Mouse (Mus musculus) heart, adult 2 months (tissue): ENCODE results near the gene Stx8. TPM values are rescaled to one million over a fixed set of nuclear protein-coding genes. Genes with fewer than 3 reads are reported as not detected.

Source experiments
- DNase-seq, 2 experiments: peaks; one replicate each; pipeline ENCODE4 v3.0.0; 2021
- H3K27ac ChIP-seq: fragments of 200-600 bp; 2 replicates; pipeline ENCODE4 v1.8.1; 2022
- H3K27me3 ChIP-seq: fragments of 200-500 bp; 2 replicates; pipeline ENCODE4 v1.6.1; 2012; ENCODE audit warnings: mild to moderate bottlenecking, low read length, inconsistent platforms, mixed read lengths; ENCODE audit not compliant: control insufficient read depth, insufficient read depth
- H3K36me3 ChIP-seq: fragments of 200-500 bp; 2 replicates; pipeline ENCODE4 v1.6.1; 2012; ENCODE audit warnings: low read length, inconsistent platforms; ENCODE audit not compliant: control insufficient read depth, insufficient read depth
- H3K4me1 ChIP-seq: fragments of 200-500 bp; 2 replicates; pipeline ENCODE4 v1.6.1; 2011; ENCODE audit warnings: low read length; ENCODE audit not compliant: control insufficient read depth, insufficient read depth
- H3K4me3 ChIP-seq: fragments of 200-600 bp; 2 replicates; pipeline ENCODE4 v1.8.1; 2022
- H3K79me2 ChIP-seq: fragments of 200-500 bp; replicated peaks from 2 replicates; pipeline ENCODE4 v1.6.1; 2012; ENCODE audit warnings: mild to moderate bottlenecking, inconsistent platforms, low read length, moderate library complexity, mixed read lengths; ENCODE audit not compliant: control insufficient read depth, insufficient read depth
- H3K9ac ChIP-seq: fragments of 200-500 bp; 2 replicates; pipeline ENCODE4 v1.6.1; 2012; ENCODE audit warnings: low read depth, mild to moderate bottlenecking, control low read depth, inconsistent platforms, low read length, mixed read lengths
- CTCF ChIP-seq: fragments of 200-600 bp; IDR thresholded peaks from 2 replicates; pipeline ENCODE4 v1.8.1; 2022; ENCODE audit warnings: antibody characterized with exemption, mild to moderate bottlenecking, moderate library complexity
- EP300 ChIP-seq: fragments of 200-500 bp; IDR thresholded peaks from 2 replicates; pipeline ENCODE4 v1.6.1; 2011; ENCODE audit warnings: low read depth, low read length, control low read depth; ENCODE audit not compliant: insufficient read depth
- POLR2A ChIP-seq: fragments of 200-500 bp; IDR thresholded peaks from 2 replicates; pipeline ENCODE4 v1.6.1; 2011; ENCODE audit warnings: mild to moderate bottlenecking, low read depth, low read length, control low read depth; ENCODE audit not compliant: insufficient read depth
- WGBS: fragments of 180-500 bp; shearing (Covaris S2); methylation state at CpG from one replicate; pipeline ENCODE4 v1.1.7; 2018; 5-methylcytosine and 5-hydroxymethylcytosine counted together
- intact Hi-C: fragments of 180-260 bp; cut with DNase I; formaldehyde crosslinking; loops from one replicate; pipeline ENCODE4 v1.15.1; 2025
- polyA plus RNA-seq: library from polyadenylated mRNA; depleted of rRNA; stranded (reverse); fragments of >200 nt; gene quantifications from 2 replicates; pipeline ENCODE4 v1.2.3, GENCODE M21; 2012
- total RNA-seq, 2 experiments: library from RNA; stranded (reverse); gene quantifications; 2 replicates each; pipeline ENCODE4 v1.2.3; 2021

The Stx8 gene
- total and polyA plus RNA-seq, 3 experiments, result 6.7 to 29.1 (median 22.6) TPM

DNA sequence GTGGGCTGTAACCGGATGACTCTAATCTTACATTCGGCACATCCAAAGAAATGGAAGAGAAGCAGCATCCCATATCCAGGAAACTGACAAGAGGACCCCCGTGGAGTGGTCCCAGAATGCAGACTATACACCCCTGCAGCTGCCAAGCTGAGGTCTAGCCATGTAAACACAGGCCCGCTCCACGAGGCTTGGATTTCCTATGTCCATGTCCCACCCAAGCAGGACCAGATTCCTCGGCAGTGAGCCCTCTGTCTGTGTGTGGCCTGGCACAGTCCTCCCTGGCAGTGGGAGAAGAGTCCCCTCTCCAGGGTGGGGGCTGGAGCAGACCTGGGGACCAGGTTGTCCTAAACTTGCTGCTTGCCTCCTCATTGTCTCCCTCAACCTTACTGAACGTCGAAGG, 221.2 kb downstream of the Stx8 start:
- no peak for DNase-seq
- H3K4me1 ChIP-seq, result peaks cover 8% of the 10 kb centered on the region
- WGBS, result 83% methylated on average over 8 of the region's 8 CpGs

DNA sequence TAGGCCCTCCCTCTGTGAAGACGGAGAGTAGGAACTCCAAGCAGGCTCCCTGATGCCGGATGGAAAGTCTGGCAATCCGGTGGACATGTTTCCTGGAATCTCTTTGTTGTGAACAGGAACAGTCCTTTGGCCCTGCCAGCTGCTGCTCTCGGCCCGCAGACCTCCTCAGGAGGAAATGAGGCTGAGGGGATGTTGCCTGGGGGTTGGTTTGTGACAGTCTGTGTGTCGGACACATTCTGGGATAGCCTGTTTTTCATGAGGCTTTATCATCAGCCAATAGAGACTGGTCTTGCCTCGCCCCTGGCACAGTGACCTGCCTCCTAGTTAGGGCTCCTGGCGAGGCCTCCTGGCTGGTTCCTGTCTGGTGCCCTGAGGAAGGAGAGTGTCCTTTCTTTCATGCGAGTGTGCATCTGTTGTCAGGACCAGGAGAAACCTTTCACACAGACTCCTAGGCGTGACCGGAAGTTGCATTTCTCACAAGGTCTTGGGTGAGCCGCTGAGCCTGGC, 222.8 kb downstream of the Stx8 start:
- DNase-seq, result peak in 1 of 2 experiments; percentile 50
- Histone ChIP-seq H3K4me1 (peaks cover 9% of the 10 kb centered on the region), H3K36me3 (no peaks in the 10 kb centered on the region), H3K4me3 (no peak overlapping the region), H3K27me3 (no peaks in the 10 kb centered on the region), H3K79me2 (no peaks in the 10 kb centered on the region), H3K9ac (no peak overlapping the region), H3K27ac (peak overlapping the region; percentile 65)
- intact Hi-C loops, result no loop called here
- no peak for TF ChIP-seq EP300
- no peak for TF ChIP-seq POLR2A
- no peak for TF ChIP-seq CTCF
- WGBS, result 44% methylated on average over 12 of the region's 12 CpGs

More for the DNA sequence above, 221.2 kb downstream of the Stx8 start:
- no peaks in the 10 kb centered on the region for H3K27me3 ChIP-seq
- intact Hi-C loops, result no loop called here
- no peak overlapping the region for H3K9ac ChIP-seq
- no peaks in the 10 kb centered on the region for H3K79me2 ChIP-seq
- no peak overlapping the region for H3K27ac ChIP-seq
- TF ChIP-seq EP300 (no peak), POLR2A (no peak), CTCF (no peak)
- H3K36me3 ChIP-seq, result no peaks in the 10 kb centered on the region
- no peak overlapping the region for H3K4me3 ChIP-seq

DNA sequence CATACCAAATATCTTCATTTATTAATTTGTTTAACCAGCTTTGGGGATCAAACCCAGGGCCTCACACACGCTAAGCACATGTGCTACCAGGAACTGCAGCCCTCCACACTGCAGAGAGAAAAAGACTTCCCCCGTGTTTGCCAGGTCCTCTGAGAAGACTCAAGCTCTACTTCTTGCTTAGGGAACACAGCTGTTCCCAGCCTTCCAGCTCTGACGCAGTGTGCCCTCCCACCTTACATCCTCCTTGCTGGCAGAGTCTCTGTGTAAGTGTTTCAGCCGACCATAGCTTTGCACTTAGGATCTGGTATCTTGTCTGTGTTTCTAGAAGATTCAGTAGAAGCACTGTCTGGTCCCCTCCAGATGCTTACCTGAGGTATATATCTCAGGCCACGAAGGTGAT, 224.9 kb downstream of the Stx8 start:
- 78% methylated on average over 5 of the region's 5 CpGs for WGBS
- intact Hi-C loops, result no loop called here
- DNase-seq, result no peak

DNA sequence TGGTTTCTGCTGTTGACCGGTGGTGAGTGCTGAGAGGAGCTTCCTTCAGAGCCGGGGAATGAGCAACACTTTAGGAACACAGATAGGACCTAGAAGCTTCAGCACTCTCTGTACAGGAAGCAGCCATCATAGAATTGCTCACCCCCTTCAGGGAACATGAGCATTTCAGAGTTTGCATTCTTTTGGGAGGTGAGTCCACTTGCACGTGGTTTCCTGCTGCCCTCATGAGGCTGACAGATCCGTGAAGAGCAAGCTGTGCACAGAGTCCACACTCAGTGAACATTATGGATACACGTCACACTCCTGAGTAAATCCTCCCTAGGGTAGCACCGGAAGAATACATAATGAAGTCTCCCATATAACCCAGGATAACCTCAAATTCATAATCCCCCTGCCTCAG, 229.2 kb downstream of the Stx8 start:
- DNase-seq, result no peak
- intact Hi-C loops, result loop anchor here (5.0 kb wide), 1 partner anchor 188 kb away; no protein-coding TSS in a partner anchor
- Histone ChIP-seq H3K27me3 (no peaks in the 10 kb centered on the region), H3K9ac (no peak overlapping the region), H3K79me2 (no peaks in the 10 kb centered on the region), H3K27ac (no peak overlapping the region), H3K4me1 (peaks cover 32% of the 10 kb centered on the region), H3K4me3 (no peak overlapping the region), H3K36me3 (no peaks in the 10 kb centered on the region)
- TF ChIP-seq EP300 (no peak), CTCF (peak; percentile 35)
- WGBS, result 32% methylated on average over 6 of the region's 6 CpGs

More for the DNA sequence above, 224.9 kb downstream of the Stx8 start:
- no peak overlapping the region for H3K9ac ChIP-seq
- H3K4me1 ChIP-seq, result peaks cover 25% of the 10 kb centered on the region
- no peak overlapping the region for H3K27ac ChIP-seq
- no peaks in the 10 kb centered on the region for H3K79me2 ChIP-seq
- no peaks in the 10 kb centered on the region for H3K36me3 ChIP-seq
- TF ChIP-seq CTCF (no peak), POLR2A (no peak), EP300 (no peak)
- H3K27me3 ChIP-seq, result no peaks in the 10 kb centered on the region
- H3K4me3 ChIP-seq, result no peak overlapping the region

- DNase-seq, result no peak
- no peak overlapping the region for H3K4me3 ChIP-seq
- no peaks in the 10 kb centered on the region for H3K79me2 ChIP-seq
- intact Hi-C loops, result loop anchor here (5.0 kb wide), 1 partner anchor 188 kb away; no protein-coding TSS in a partner anchor
- no peak overlapping the region for H3K9ac ChIP-seq
- TF ChIP-seq CTCF, result no peak
- no peak for TF ChIP-seq EP300
- no peak for TF ChIP-seq POLR2A
- no peaks in the 10 kb centered on the region for H3K27me3 ChIP-seq
- H3K27ac ChIP-seq, result no peak overlapping the region
- peaks cover 33% of the 10 kb centered on the region for H3K4me1 ChIP-seq
- H3K36me3 ChIP-seq, result no peaks in the 10 kb centered on the region
- WGBS, result 63% methylated on average over 10 of the region's 10 CpGs
These were observed 229.7 kb downstream of the Stx8 start for GRCm38 (mm10) chr11:68195693-68196176.

- no peak overlapping the region for H3K4me3 ChIP-seq
- H3K27ac ChIP-seq, result no peak overlapping the region
- H3K9ac ChIP-seq, result no peak overlapping the region
- no peaks in the 10 kb centered on the region for H3K79me2 ChIP-seq
- H3K4me1 ChIP-seq, result peaks cover 33% of the 10 kb centered on the region
- DNase-seq, result peak in 1 of 2 experiments; percentile 61
- intact Hi-C loops, result loop anchor here (5.0 kb wide), 1 partner anchor 189 kb away; no protein-coding TSS in a partner anchor
- no peaks in the 10 kb centered on the region for H3K27me3 ChIP-seq
- 29% methylated on average over 6 of the region's 6 CpGs for WGBS
- H3K36me3 ChIP-seq, result no peaks in the 10 kb centered on the region
- TF ChIP-seq CTCF (no peak), POLR2A (no peak), EP300 (no peak)
These were observed 230.6 kb downstream of the Stx8 start for GRCm38 (mm10) chr11:68196566-68196965.
